Mouse (Mus musculus): ENCODE data around the gene Maged1. TPM values are rescaled to one million over a fixed set of nuclear protein-coding genes. Genes with fewer than 3 reads are reported as not detected.

Maged1 gene
- polyA plus RNA-seq, 1 experiment from 2014 or later = 498 TPM

Other genes starting within 250 kb of the Maged1 start
- gene Fam90a1b, start 175.4 kb downstream of the Maged1 start, polyA plus RNA-seq (2015; fragmentation: Nextera tagmentation; extraction: Ambion mirVana) = 0.07 and 0.18 TPM in 2 replicates
- 69.4 and 83.4 TPM in 2 replicates for gene Apoo, start 175.0 kb downstream of the Maged1 start, polyA plus RNA-seq (2015; fragmentation: Nextera tagmentation; extraction: Ambion mirVana)
- 4.7 and 5.5 TPM in 2 replicates for gene Gspt2, start 93.9 kb upstream of the Maged1 start, polyA plus RNA-seq (2015; fragmentation: Nextera tagmentation; extraction: Ambion mirVana)
- 1.1 and 1.2 TPM in 2 replicates for gene Zxdb, start 182.4 kb upstream of the Maged1 start, polyA plus RNA-seq (2015; fragmentation: Nextera tagmentation; extraction: Ambion mirVana)